Mouse (Mus musculus) c-Kit-positive CD71-positive TER-119-positive erythroid progenitor cells, embryonic 14.5 days (primary cell): ENCODE measurements at regions not wholly inside any gene's neighbourhood (a gene's known extent, or its start where the extent isn't known, plus 50 kb on each side); places are given as distances from the start of the nearest gene placed in this dataset.

Experiments
- DNase-seq: peaks from one replicate; pipeline ENCODE4 v3.0.0-alpha.2; 2013; ENCODE audit warnings: low spot score

- no peak for DNase-seq
Observed at GRCm38 (mm10) chr5:103305716-103306447, 94.7 kb upstream of the Mapk10 start.

DNA sequence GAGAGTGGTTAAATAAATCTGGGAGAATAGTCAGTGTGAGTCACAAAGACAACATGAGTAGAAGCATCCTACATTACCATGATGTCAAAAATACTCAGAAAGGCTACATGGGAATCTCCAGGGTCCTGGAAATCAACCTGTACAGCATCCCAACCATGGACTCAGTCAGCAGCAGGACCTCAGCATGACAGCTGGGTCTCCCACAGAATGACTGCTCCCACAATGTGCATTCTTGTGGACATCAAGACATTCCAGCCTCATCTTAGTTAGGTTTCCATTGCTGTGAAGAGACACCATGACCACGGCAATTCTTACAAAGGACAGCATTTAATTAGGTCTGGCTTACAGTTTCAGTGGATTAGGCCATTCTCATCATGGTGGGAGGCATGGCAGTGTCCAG is 93.8 kb upstream of the Mapk10 start:
- DNase-seq = no peak

GRCm38 (mm10) chr5:103302744-103303143 is 91.6 kb upstream of the Mapk10 start:
- no peak for DNase-seq

DNA sequence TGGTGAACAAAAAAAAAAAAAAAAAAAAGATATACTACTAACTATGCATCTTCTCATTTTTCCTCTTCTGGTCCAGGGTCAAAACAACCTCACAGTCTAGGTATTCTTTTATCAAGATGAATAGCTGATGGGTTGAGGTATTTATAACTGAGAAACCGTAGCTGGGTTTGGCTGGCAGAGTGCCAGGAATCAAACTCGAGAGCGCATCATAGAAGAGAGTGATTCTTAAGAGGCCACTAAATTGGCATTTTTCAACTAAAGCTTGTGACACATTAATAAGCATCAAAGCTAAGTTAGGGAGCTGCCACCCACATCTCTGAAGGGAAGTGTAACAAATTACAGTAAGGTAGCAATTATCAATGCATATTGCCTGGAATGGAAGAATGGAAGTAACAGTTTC is 90.2 kb upstream of the Mapk10 start:
- DNase-seq = no peak

DNA sequence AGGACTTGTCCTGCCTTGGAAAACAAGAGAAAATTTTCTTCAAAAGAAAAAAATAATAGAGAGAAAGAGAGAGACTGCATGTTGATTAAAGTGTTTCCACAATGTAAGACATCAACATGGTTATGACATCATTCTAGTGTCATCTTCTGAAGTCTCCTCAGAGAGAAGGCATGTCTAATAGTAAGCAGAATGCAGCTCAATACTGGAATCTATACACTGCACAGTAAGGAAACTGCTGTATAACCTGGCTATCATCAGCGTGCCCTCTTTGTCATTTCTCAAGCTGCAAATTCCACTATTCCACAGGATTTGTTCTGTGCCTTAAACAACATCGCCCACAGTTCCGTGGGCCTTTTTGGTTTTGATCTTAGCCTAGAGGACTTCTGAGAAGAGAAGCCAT is 82.8 kb upstream of the Mapk10 start:
- DNase-seq = no peak

- DNase-seq = no peak
Observed at GRCm38 (mm10) chr5:103291691-103292090, 80.6 kb upstream of the Mapk10 start.

- DNase-seq = no peak
Observed at GRCm38 (mm10) chr5:103291219-103291618, 80.1 kb upstream of the Mapk10 start.

DNA sequence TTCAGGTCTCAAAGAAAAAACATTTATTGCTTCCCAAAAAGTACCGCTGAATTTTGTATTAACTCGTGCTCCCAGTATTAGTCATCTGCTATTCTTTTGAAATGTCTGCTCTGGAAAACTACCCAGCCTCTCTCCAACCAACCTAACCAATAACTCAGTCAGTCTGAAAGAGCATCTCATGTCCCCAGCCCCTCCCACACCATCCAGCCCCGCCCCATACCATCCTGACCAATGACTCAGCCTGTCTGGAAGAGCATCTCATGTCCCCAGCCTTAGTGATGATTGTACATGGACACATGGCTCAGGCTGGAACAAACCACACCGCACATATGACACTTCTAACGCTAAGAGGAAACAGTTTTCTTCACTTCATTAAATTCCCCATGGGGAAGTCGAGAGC is 58.1 kb upstream of the Mapk10 start:
- no peak for DNase-seq

- DNase-seq = no peak
Observed at GRCm38 (mm10) chr5:103264903-103265302, 53.8 kb upstream of the Mapk10 start.

DNA sequence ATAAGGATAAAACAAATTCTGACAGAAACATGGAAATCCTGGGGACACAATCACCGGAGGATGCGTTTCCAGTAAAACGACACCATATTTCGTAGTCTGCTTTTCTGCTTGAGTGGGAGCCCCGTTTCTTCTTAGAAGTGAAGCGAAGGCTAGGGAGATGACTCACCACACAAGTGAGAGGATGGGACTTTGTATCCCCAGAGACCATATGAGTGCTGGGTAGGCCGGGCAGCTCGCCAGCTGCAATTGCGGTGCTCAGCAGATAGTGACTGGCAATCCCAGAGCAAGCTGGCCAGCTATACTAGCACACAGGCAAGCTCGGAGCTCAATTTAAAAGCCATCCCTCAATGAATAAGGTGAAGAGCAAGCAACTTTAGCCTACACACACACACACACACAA is 50.3 kb upstream of the Mapk10 start:
- DNase-seq = no peak
